Mouse (Mus musculus): ENCODE results near the gene Sh2d1b1. TPM values are rescaled to one million over a fixed set of nuclear protein-coding genes. Genes with fewer than 3 reads are reported as not detected.

Gene Sh2d1b1
- 0.45 TPM for polyA plus RNA-seq (2017; shearing (Covaris generic))

GRCm38 (mm10) chr1:170277016-170277415, at the start of gene Sh2d1b1:
Gene Sh2d1b1, plus strand, starts transcription at chr1:170277320.

GRCm38 (mm10) chr1:170232688-170233087, 44.4 kb upstream of the Sh2d1b1 start, which contains the start of gene Sh2d1b2:
Gene Sh2d1b2, plus strand, starts transcription at chr1:170232749.

GRCm38 (mm10) chr1:170306232-170306631, 29.1 kb downstream of the Sh2d1b1 start, which contains the start of gene Gm7694:
Gene Gm7694, minus strand, starts transcription at chr1:170306332.

DNA sequence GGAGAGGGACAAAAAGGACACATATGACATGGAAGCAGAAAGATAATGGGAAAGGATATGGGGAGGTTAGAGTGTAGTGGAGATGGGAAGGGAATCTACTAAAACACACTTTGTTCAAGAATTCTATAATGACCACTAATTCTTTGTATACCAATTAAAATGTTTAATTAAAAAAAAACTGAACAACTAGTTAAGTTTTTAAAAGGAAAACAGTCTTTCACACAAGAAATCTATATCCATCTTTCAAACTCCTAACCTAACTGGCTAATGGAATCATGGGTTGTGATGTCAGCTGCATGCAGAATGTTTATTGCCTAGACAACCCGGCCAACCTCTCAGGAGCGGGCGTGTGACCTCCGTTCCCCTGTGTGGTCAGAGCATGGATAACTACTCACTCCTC, 31.4 kb downstream of the Sh2d1b1 start, which contains the start of gene Spata46:
Gene Spata46 (plus strand): TSS at position 301 of the 400 bp plus-strand sequence.

Other genes starting within 250 kb of the Sh2d1b1 start
- not detected for gene Ddr2, start 166.6 kb upstream of the Sh2d1b1 start, polyA plus RNA-seq (2017; shearing (Covaris generic))
- gene Uap1, start 102.4 kb upstream of the Sh2d1b1 start, polyA plus RNA-seq (2017; shearing (Covaris generic)) = 17.3 TPM
- gene Uhmk1, start 61.9 kb upstream of the Sh2d1b1 start, polyA plus RNA-seq (2017; shearing (Covaris generic)) = 7.2 TPM
- not detected for gene Sh2d1b2, start 44.6 kb upstream of the Sh2d1b1 start, polyA plus RNA-seq (2017; shearing (Covaris generic))
- gene Gm7694, start 29.0 kb downstream of the Sh2d1b1 start, polyA plus RNA-seq (2017; shearing (Covaris generic)) = not detected
- not detected for gene Spata46, start 31.5 kb downstream of the Sh2d1b1 start, polyA plus RNA-seq (2017; shearing (Covaris generic))

All from inflammation-experienced regulatory T-cells, adult 16 weeks (primary cell).